Mouse (Mus musculus): Measurements from ENCODE around the gene Gm17720. TPM values are rescaled to one million over a fixed set of nuclear protein-coding genes. Genes with fewer than 3 reads are reported as not detected.

The Gm17720 gene
- not detected for total RNA-seq (2021)

DNA sequence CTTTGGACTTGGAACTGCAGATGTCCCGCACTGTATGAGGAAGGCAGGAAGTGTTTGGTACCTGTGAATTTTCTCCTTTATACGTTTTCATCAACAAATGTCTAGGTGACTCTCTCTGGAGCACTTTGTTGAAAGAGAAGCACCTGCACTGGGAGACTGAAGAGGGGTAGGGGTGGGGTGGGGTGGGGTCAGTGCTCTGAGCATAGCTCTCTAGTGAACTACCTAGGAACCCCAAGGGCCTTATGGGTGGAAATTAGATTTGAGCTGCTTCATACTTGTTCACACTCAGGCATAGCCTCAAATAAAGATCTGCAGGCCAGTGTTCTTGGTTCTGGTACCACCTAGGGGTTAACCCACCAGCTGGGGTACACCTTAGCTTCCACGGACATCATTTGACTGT, at the start of gene Gm17720:
Gene Gm17720 (minus strand): TSS at position 101 of the 400 bp plus-strand sequence.
- DNase-seq: no peak

DNA sequence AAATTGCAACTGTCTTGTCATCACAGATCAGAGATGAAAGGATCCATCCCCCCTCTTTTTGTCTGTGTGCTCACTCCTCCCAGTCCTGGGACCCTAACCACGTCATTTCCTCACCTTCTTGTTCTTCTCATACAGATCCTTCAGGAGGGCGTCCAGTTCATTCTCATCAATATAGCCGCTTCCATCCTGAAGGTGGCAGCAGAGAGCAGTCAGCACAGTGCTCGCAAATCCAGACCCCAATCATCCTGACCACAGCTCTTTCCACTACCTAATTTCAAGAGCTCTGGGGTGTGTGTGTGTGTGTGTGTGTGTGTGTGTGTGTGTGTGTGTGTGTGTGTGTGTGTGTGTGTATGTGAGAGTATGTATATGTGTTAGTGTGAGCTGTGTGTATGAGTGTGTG, 43.0 kb upstream of the Gm17720 start:
- DNase-seq: peak; percentile 66

DNA sequence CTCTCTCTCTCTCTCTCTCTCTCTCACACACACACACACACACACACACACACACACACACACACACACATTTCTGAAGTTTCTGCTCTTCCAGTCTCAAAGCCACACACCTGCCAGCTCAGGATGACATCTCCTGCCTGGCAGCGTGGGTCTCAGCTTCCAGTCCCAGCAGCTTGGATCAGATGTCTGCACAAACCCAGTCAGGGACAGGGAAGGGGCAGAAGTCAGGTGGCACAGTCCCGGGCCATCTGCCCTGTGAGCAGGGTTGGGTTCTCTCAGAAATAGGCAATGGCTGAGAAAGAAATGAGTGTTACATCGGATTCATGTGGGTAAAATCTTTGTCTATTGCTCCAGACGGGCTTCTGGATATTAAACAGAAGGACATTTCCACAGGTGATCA, 38.2 kb upstream of the Gm17720 start:
- no peak for DNase-seq

DNA sequence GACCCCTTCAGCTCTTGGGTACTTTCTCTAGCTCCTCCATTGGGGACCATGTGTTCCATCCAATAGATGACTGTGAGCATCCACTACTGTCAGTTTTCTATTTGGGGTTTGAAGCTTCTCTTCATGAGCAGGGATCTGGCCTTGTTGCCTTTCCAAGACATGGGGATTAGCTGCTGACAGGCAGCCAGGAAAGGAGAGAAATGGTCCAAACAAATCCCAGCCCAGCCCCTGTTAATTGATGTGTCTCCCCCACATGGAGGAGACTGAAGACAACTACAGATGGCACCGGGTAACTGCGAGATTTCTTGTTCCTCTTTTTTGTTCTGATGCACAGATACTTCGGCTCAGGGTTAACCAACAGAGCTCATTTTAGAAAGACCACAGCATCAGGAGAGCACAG, 37.6 kb upstream of the Gm17720 start:
- no peak for DNase-seq

DNA sequence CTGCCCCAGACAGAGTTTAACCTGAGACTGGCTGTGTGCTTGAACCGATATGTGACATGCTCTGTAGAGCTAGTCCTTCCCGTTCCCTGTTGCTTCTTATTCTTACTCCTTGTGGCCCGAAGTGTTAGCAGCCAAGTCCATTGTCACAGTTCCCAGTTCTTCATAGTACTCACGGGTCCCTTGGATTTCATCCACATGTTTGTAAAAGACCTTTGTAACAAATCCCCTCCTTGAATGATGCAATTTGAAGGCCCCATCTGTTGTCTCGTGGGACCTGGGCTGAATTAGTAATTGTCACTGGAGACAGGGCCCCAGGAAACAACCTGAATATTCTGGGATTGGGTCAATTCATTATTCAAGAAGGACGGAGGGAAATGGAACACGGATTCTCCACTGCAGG, 33.0 kb upstream of the Gm17720 start:
- DNase-seq: no peak

DNA sequence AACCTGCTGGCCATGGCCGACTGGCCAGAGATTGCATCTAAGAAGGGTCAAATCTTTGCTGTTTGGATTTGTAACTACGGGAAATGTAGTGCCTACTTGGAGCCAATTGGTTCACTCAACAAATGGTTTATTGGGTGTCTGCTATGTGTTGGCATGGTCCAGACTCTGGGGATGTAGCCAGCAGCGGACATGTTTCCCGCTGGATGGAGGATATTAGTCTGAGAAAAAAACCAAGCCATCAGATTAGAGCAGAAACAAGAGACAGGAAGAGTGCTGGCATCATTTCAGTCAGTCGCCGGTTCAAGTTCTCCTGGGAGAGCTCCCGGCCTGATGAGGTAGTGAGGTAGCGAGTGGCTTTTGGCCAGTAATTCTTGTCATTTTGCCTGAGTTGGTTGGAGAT, 31.7 kb upstream of the Gm17720 start:
- no peak for DNase-seq

DNA sequence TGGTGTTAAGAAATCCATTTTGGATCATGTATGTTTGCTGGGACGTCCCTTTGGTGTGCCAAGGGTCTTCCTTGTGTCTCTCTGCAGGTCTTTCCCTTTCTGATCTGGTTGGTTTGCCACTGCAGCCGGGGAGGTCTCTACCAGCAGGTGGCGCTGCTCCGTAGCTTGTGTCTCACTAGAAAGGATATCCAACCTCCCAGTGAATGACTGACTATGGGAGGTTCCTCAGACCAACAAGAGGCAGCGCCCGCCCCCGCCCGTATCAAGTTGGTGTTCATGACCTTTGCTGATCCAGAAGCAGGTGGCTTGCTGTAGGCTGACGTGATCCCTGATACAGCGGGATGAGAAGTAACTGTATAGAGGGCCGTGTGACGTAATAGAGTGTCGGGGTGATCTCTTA, 28.0 kb upstream of the Gm17720 start:
- peak; percentile 83 for DNase-seq

DNA sequence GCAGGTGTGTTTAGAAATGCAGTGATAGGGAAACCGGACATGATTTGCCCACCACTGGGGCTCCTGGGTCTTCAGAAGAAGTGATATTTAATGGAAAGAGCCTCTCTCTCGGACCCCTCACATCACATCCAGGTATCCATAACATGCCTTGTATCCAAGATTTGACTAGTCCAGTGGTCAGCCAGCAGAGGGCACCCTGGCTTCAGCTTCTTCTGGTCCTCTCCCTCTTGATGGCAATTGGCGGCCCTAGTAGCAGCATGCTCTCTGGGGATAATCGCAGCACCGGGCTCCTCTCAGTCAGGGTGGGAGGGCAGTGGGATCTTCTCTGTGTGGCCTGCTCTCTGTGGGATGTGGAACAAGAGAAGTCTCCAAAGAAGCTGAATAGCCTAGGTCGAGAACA, 17.2 kb upstream of the Gm17720 start:
- peak; percentile 33 for DNase-seq

DNA sequence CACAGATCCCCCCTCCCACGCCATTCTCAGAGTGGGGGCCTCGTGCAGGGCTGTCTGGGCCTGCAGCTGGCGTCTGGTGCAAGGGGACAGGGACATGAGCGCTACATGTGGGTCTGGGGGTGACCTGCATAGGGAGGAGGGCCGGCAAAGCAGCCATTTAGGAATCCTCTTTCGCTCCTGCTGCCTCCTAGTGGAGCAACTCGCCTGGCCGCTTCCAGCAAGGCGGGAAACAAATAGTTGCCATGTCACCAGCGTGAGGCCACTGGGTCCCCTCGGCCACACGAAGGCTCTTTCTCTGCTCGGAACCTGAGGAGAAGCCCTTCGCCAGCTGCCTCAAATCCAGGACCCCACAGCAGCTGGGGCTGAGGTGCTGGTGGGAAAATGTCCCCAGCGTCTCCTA, 877 bp downstream of the Gm17720 start:
- DNase-seq: no peak

DNA sequence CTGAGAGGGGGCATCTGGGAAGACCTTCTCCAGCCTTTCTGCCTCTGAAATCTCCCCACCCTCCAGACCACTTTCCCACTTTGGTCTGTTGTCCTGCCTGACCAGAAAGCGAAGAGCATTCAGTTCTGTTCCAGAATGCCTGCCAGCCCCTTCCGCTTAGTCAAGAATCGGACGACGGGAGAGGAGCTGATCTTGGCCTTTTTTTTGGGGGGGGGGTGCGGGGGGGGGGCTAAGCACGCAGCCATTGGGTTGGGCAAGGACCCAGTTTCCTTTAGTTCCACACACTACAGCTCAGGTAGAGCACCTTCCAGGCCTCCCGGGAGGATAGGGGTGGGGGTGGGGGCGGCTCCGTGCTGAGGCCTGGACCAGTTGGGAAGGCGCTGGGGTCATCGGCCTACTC, 1.6 kb downstream of the Gm17720 start, which contains the start of gene Gm21964:
Gene Gm21964 (plus strand): TSS at position 301 of the 400 bp plus-strand sequence.
- DNase-seq: no peak

DNA sequence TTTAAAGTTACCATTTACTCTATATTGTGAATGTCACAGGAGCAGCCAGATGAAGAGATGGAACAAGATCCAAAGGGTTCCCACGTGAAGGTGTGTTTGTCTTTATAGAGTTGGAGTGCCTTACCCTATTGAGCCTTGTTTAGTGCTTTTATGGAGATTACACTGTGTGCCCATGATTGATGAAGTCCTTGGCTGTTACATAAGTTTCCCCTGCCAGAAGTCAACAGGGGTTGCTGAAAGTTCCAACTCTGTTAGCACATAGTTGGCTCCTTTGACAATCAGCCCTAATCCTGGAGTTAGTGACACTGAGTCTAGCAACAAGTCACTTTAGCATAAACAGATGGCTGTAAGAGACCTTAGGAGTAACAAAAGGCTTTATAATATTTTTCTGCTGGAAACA, 10.7 kb downstream of the Gm17720 start:
- no peak for DNase-seq

DNA sequence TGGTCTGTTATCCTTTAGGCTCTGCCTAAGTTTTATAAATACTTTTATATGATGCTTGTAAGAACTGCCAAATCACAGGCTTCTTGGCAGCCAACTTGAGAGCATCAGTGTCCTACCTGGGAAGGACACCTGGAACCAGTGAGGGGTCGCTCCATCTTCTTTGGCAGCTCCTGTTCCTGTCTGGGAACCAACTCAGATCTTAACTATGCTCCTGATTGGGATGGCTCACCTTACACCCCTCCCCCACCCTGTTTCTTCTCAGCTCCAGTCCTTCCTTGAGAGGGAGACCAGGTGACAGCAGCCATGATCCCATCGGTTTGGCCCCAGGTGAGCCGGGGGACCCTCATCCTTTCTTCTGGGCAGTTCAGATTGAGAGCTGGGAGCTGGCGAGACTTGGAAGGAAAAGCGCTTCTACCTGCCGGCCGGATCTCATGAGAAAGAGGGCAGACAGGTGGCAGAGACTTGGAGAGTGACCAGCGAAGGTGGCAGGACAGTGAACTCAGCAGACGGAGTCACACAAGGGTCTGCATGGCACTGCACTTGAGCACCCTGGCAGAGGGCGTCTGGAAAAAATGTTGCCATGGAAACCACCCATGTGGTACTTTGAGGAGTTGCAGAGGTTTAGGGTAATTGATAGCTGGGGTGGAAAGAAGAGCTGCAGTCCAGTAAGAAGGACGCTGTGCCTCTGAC, 20.0 kb downstream of the Gm17720 start:
- no peak for DNase-seq

DNA sequence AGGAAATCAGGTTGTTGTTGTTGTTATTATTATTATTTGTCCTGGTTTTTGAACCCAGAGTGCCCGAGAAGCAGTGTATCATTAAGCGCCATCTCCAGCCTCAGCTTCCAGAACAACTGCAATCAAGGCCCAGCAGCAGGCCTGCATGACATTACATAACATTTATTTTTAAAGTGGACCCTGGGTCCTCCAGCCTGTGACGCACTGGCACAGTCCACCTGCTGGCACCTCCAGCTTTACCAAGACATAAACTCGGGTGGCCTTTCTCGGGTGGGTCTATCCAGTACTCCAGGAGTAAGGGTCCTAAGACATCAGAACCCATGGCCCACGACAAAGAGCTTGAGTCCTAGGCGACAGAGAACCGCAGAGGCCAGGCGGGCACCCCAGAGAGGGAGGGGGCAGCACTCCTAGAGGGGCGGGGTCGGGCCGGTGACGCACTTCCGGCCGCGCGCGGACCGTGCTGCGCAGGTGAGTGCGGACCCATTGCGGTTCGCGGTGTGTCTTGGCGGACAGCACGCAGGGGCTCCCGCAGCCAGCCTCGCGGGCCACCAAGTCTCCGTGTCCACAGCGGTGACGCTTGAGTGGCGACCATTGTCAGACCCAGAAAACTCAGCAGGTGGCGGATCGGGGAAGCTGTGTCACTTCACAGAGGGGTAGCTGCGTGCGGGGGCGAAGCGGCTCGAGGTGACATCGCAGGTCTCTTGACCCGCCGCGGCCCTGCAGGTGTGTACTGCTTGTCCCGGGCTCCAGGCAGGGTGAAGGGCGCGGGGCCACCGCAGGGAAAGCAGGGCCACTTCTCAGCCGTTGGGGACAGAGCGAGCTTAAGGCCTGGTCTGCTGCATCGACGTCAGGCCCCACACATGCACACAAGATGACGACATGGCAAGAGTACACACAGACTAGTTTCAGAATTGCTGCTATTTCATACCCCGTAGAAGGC, 23.0 kb downstream of the Gm17720 start, which contains the start of gene Zfp612:
Gene Zfp612 (plus strand): TSS at position 465 of the 940 bp plus-strand sequence.
- DNase-seq: peak; percentile 67

DNA sequence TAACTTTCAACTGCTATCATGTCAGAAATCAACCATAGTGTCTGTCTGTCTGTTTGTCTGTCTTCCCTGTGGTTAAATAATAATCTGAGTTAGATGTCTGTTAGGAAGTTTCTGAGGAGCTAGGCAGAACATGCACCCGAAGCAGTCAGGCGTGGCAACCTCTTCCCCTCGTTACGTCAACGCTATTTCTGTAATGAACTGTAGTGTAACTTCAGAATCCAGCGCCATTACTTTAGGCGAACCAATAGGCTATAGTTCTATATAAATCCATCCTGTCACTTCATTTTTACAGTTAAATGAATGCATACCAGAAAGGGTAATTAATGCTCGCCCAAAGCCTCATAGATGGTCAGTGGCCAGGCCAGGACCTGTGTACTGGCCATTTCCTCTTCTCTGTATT, 28.1 kb downstream of the Gm17720 start:
- DNase-seq: no peak

DNA sequence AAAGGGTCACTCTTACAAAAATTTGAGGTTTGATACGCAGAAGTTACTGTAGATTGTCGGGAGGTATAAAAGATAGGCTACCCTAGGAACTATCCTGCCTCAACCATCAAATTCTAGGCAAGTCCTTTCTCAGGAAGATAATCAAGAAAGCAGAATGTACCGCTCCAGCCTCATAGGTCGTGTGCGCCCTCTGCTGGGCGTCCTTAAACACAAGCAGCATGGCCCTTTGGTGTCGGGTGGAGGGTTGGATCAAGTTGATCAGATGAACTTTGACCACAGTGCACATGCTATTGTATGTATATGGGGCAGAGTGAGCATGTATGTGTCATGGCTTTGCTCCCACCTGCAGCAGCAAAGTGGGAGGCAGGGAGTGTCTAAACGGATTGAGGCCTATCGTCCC, 31.0 kb downstream of the Gm17720 start:
- peak; percentile 71 for DNase-seq

DNA sequence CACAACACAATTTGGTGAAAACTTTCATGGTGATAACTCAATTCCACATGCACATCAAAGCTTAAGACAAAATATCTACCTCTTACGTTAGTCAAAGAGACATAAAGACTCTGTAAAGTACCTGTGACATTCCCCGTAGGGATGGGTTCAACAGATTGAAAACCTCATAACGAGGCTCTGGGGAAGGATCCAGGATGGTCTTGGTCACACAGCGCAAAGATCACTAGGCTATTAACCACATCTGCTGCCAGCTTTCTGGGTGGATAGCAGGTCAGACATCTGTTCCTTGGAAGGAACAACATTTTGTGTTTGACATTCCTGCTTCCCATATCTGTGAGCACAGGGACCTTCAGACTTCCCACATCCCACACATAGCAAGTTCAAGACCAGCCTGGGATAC, 32.8 kb downstream of the Gm17720 start:
- no peak for DNase-seq

DNA sequence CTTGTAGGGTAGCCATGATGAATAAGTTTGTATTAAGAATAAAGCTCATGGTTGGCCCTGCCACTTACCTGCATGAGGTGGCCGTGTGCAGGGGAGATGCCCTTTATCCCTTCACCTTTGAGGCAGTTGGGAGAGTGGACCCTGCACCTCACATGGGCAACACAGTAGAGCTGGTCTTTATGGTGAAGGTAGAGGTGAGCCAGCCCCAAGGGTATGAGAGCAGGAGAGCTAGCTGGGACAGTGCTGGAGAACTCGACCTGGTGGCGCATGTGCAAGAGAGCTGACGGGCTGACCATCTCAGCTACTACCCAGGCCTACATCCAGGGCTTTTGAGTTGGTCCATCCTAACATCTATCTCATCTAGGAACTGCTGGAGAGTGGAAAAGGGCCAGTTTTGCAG, 36.9 kb downstream of the Gm17720 start:
- DNase-seq: no peak

DNA sequence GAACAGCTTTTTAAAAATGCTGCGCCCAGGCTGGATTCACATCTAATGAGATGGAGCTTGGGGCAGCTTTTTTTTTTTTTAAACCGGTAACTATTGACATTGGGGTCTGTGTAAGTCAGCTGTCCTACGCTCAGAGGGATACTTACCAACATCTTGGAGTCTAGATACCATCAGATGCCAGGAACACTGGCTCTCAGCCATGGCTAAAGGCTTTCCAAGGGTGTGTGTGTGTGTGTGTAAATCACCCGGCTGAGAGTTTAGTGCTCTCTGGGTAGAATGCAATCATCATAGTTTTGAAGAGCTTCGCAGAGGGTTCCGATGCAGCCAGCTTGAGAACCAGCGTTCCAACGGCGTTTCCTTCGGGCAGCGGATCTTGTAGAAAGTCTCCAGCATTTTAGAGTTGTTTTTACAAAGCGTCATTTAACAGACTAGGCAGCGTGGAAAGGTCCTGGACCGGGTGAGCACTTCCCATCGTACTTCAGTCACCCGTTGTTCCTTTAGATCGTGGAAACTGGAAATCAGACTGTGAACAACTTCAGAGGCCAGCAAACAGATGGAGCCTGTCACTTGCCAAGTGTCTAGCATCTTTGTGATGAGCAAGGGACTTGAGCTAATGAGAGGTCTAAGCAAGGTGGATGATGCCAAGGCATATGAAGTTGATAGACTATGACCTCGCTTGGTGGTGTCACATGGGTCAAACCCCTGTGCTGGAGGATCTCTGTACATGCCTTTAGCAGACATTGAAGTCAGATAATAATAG, 37.8 kb downstream of the Gm17720 start:
- DNase-seq: no peak

DNA sequence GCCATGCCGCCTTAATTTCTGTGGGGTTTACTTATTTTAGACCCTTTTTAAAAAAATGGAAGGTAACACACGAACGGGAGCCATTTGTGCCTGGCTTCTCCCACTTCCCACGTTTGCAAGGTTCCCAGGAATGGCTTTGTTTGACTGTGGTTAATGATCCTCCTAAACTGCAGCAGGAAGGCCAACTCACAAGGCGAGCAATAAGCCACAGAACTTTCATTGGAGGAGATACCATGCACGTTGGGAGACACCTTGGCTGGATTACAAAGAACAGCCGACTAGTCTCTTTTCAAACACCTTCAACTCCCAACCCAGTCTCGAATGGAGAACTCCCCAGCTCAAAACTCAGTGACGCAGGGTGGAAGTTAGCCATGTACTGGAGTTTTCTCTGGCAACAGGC, 38.4 kb downstream of the Gm17720 start:
- DNase-seq: no peak

DNA sequence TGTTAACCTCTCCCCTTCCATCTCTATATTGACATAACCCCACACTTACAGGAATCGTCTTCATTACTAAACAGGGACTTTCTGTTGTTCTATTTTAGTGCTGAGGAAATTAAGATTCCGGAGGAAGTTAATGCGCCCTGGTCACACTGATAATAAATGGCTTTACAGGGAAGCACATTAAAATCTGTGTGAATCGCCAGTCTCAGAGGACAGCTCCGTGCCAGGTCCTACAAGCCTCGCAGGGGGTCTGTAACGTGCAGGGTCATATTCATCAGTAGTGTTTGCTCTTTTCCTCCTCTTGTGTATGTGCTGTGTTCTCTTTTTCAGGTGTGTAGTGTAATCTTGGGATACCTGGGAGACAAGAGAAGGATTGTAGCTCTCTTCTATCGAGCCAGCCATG, 44.3 kb downstream of the Gm17720 start:
- DNase-seq: no peak

DNA sequence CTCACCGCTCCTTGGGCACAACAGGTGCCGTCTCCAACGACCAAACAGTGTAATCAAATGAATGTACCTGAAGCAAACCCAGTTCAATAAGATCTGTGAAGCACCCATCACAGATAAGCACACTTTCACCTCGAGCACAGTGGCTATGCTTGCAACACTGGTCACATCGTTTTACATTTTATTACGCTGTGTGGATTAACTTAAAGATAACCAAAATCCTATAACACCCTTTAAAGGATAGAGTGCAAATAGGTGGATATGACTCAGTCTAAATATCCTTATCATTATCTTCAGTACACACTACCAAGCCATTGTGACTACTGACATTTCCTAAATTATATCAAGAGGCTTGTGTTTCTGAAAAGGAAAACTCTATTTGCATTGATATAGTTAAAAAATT, 51.3 kb downstream of the Gm17720 start:
- no peak for DNase-seq

DNA sequence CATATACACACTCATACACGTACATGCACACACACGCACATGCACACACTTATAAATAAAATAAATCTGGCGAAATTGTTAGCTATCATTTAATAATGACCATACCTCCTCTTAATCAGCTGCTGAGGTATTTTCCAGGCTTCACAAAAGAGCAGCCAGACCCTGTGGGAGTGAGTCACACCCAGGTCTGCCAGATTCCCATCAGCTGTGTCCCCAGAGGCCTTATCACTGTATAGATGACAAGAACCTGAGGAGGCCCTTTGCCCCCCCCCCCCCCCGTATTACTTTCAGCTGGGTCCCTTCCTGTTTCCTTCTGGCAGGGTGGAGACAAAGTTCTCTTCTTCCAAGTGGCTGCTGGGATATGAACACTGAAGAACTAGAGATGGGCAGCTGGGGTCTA, 62.0 kb downstream of the Gm17720 start:
- DNase-seq: no peak

DNA sequence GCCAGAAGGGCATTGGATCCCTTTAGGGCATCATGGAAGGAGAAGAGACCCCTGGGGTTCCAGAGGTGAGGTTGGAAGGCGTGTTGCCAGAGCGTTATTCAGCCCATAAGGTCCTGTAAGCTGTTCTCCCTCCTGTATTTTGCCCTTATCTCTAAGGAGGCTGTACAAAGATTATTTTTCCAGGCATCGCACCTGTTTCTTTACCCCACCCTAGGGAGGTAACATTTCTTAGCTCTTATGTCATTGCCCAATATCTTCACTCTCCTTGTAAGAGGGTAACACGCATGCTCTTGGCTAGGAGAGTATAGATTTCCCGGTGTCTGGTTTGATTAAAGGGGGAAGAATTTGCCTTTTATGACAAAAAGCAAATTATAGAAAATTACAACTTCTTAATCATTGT, 62.9 kb downstream of the Gm17720 start, which contains the start of gene Chst4:
Gene Chst4 (minus strand): TSS at position 82 of the 400 bp plus-strand sequence.
- DNase-seq: no peak
